Mouse (Mus musculus) forebrain, embryonic 16.5 days (tissue): ENCODE results near the gene Defa28. TPM values are rescaled to one million over a fixed set of nuclear protein-coding genes. Genes with fewer than 3 reads are reported as not detected.
"Not testable (repeated sequence)": the region's sequence is repeated elsewhere in the genome, so short reads cannot be mapped to it uniquely, and the experiment has no call there.

Experiments
- ATAC-seq: fragments of 200-750 bp; cut with Nextera tagmentation; 2 replicates; pipeline ENCODE4 v1.8.0; 2017; ENCODE audit warnings: mild to moderate bottlenecking, moderate library complexity
- H3K27ac ChIP-seq: fragments of 300-500 bp; sonication (generic); 2 replicates; pipeline ENCODE4 v1.5.1; 2014; ENCODE audit warnings: low read length, control low read depth
- H3K27me3 ChIP-seq: fragments of 300-500 bp; sonication (generic); replicated peaks from 2 replicates; pipeline ENCODE4 v1.6.1; 2014; ENCODE audit warnings: low read length; ENCODE audit not compliant: control insufficient read depth, insufficient read depth
- H3K36me3 ChIP-seq: fragments of 300-500 bp; sonication (generic); 2 replicates; pipeline ENCODE4 v1.6.1; 2014; ENCODE audit not compliant: control insufficient read depth, insufficient read depth
- H3K4me1 ChIP-seq: fragments of 300-500 bp; sonication (generic); replicated peaks from 2 replicates; pipeline ENCODE4 v1.6.1; 2014; ENCODE audit warnings: low read length; ENCODE audit not compliant: control insufficient read depth, insufficient read depth
- H3K4me2 ChIP-seq: fragments of 300-500 bp; sonication (generic); 2 replicates; pipeline ENCODE4 v1.6.1; 2014; ENCODE audit warnings: mild to moderate bottlenecking, low read length, control low read depth
- H3K4me3 ChIP-seq: fragments of 300-500 bp; sonication (generic); replicated peaks from 2 replicates; pipeline ENCODE4 v1.5.1; 2014; ENCODE audit warnings: mild to moderate bottlenecking, low read length, control low read depth
- H3K9ac ChIP-seq: fragments of 300-500 bp; sonication (generic); replicated peaks from 2 replicates; pipeline ENCODE4 v1.6.1; 2014; ENCODE audit warnings: low read depth, low read length, control low read depth
- H3K9me3 ChIP-seq: fragments of 300-500 bp; sonication (generic); 2 replicates; pipeline ENCODE4 v1.6.1; 2016; ENCODE audit warnings: low read length; ENCODE audit not compliant: control insufficient read depth
- WGBS: fragments of 180-500 bp; shearing (Covaris S2); extraction: QIAGEN DNeasy Blood & Tissue Kit; methylation state at CpG from one replicate; pipeline ENCODE4 v1.1.7; 2014; 5-methylcytosine and 5-hydroxymethylcytosine counted together
- polyA plus RNA-seq: library from polyadenylated mRNA; unstranded; fragments of >200 nt; fragmentation: Nextera tagmentation; extraction: Ambion mirVana; gene quantifications from 2 replicates; pipeline ENCODE4 v1.2.1, GENCODE M21; 2015

The Defa28 gene
- polyA plus RNA-seq = not detected in 2 replicates

GRCm38 (mm10) chr8:21582706-21583105 lies at the start of gene Defa28:
Defa28 (plus strand) TSS chr8:21583006.
- H3K4me2 ChIP-seq, H3K9me3 ChIP-seq, H3K4me1 ChIP-seq, ATAC-seq, H3K27me3 ChIP-seq, H3K4me3 ChIP-seq, H3K9ac ChIP-seq, H3K36me3 ChIP-seq, H3K27ac ChIP-seq: not testable (repeated sequence)
- no CpG with 5 or more reads among the region's 1 CpGs for WGBS

DNA sequence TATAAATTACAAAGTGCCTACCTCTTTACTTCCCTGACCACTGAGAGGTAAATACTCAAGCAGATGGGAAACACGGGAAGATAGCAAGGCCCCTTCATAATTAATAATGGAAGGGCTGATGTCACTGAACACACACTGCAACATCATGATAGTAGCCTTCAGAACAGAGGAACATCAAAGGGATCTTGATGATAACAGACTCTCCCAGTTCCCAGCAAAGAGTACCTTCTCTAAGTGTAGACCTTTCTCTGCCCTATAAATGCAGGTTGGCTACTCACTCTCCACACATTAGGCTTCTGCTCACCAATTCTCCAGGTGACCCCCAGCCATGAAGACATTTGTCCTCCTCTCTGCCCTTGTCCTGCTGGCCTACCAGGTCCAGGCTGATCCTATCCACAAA lies 17.7 kb upstream of the Defa28 start, which contains the start of gene Defa37:
TSS of gene Defa37 (plus strand) at position 301 of the 400 bp plus-strand sequence.
- not testable (repeated sequence) for H3K27me3 ChIP-seq, H3K4me1 ChIP-seq, H3K27ac ChIP-seq, ATAC-seq, H3K4me2 ChIP-seq, H3K36me3 ChIP-seq, H3K9me3 ChIP-seq, H3K9ac ChIP-seq, H3K4me3 ChIP-seq
- no CpG with 5 or more reads among the region's 1 CpGs for WGBS

- H3K4me1 ChIP-seq, H3K9ac ChIP-seq, ATAC-seq, H3K36me3 ChIP-seq, H3K9me3 ChIP-seq, H3K27me3 ChIP-seq, H3K4me2 ChIP-seq, H3K27ac ChIP-seq, H3K4me3 ChIP-seq: not testable (repeated sequence)
- WGBS = no CpG with 5 or more reads among the region's 1 CpGs
Measured at GRCm38 (mm10) chr8:21594408-21594807, 11.6 kb downstream of the Defa28 start, which contains the start of gene Gm7861. Gm7861 (minus strand) TSS chr8:21594508.

- not testable (repeated sequence) for H3K36me3 ChIP-seq, ATAC-seq, H3K4me3 ChIP-seq, H3K9ac ChIP-seq, H3K4me2 ChIP-seq, H3K27ac ChIP-seq, H3K9me3 ChIP-seq, H3K27me3 ChIP-seq, H3K4me1 ChIP-seq
- WGBS = no CpG with 5 or more reads among the region's 1 CpGs
Measured at GRCm38 (mm10) chr8:21617883-21618282, 35.1 kb downstream of the Defa28 start, which contains the start of gene Defa26. Defa26 (plus strand) TSS chr8:21618183.

Other genes starting within 250 kb of the Defa28 start
- not detected in 2 replicates for gene Defa2, start 204.5 kb upstream of the Defa28 start, polyA plus RNA-seq
- gene Defa33, start 191.2 kb upstream of the Defa28 start, polyA plus RNA-seq = not detected in 2 replicates
- gene Defa36, start 155.6 kb upstream of the Defa28 start, polyA plus RNA-seq = not detected in 2 replicates
- not detected in 2 replicates for gene Gm7849, start 126.4 kb upstream of the Defa28 start, polyA plus RNA-seq
- not detected in 2 replicates for gene Defa20, start 73.7 kb upstream of the Defa28 start, polyA plus RNA-seq
- gene Defa32, start 54.0 kb upstream of the Defa28 start, polyA plus RNA-seq = not detected in 2 replicates
- not detected in 2 replicates for gene Defa37, start 17.6 kb upstream of the Defa28 start, polyA plus RNA-seq
- gene Gm7861, start 11.5 kb downstream of the Defa28 start, polyA plus RNA-seq = not detected in 2 replicates
- not detected in 2 replicates for gene Defa26, start 35.2 kb downstream of the Defa28 start, polyA plus RNA-seq
- not detected in 2 replicates for gene Defa17, start 72.8 kb downstream of the Defa28 start, polyA plus RNA-seq
- gene Defa34, start 82.8 kb downstream of the Defa28 start, polyA plus RNA-seq = not detected in 2 replicates
- not detected in 2 replicates for gene AY761184, start 120.6 kb downstream of the Defa28 start, polyA plus RNA-seq
- not detected in 2 replicates for gene Defa24, start 151.5 kb downstream of the Defa28 start, polyA plus RNA-seq
- not detected in 2 replicates for gene Defb50, start 240.5 kb downstream of the Defa28 start, polyA plus RNA-seq